Mouse (Mus musculus): ENCODE measurements around the gene Rpl38. TPM values are rescaled to one million over a fixed set of nuclear protein-coding genes. Genes with fewer than 3 reads are reported as not detected.

The Rpl38 gene
- total RNA-seq (2014; rRNA removed; ENCODE audit: low replicate concordance) (331 and 650 TPM in 2 replicates), polyA plus RNA-seq (2015; fragmentation: Nextera tagmentation; extraction: Ambion mirVana) (773 and 797 TPM in 2 replicates)

GRCm38 (mm10) chr11:114668301-114668710 lies at the start of gene Rpl38:
Gene Rpl38, plus strand, starts transcription at chr11:114668524.
- TF ChIP-seq EP300 (IDR thresholded peaks at IDR 0.05; ENCODE audit: low read depth) (peak; percentile 54; the same call in 1 of the 2 replicates), CTCF (IDR thresholded peaks at IDR 0.05; ENCODE audit: low read depth) (peak; percentile 91)
- WGBS: 1% methylated on average over 18 of the region's 21 CpGs
- Histone ChIP-seq H3K27ac (ENCODE audit: low read depth) (peak within 1 kb of the TSS; percentile 95), H3K4me3 (ENCODE audit: low read depth, low read length) (peak within 1 kb of the TSS; percentile 89), H3K27me3 (ENCODE audit: control insufficient read depth, insufficient read depth, low read length) (peaks cover 8% of the 10 kb centered on the region; the same call in 1 of the 2 replicates), H3K4me1 (ENCODE audit: control insufficient read depth, insufficient read depth) (peaks cover 18% of the 10 kb centered on the region), H3K36me3 (replicated peaks; ENCODE audit: control insufficient read depth, insufficient read depth, low read length) (peaks cover 30% of the 10 kb centered on the region), H3K9me3 (replicated peaks; ENCODE audit: control insufficient read depth, low read length) (no peaks in the 10 kb centered on the region), H3K9ac (replicated peaks; ENCODE audit: low read depth, low read length) (peak within 1 kb of the TSS; percentile 90), H3K4me2 (ENCODE audit: low read depth, low read length) (peak within 1 kb of the TSS; percentile 91)
- peak; percentile 96 for DNase-seq (ENCODE audit: low spot score)
- ATAC-seq (ENCODE audit: insufficient read depth, low read depth): peak; percentile 87

- 41% methylated on average over 17 of the region's 17 CpGs for WGBS
- Histone ChIP-seq H3K9ac (replicated peaks; ENCODE audit: low read depth, low read length) (no peak overlapping the region), H3K9me3 (replicated peaks; ENCODE audit: control insufficient read depth, low read length) (no peaks in the 10 kb centered on the region), H3K4me1 (ENCODE audit: control insufficient read depth, insufficient read depth) (no peaks in the 10 kb centered on the region), H3K4me2 (ENCODE audit: low read depth, low read length) (no peak overlapping the region), H3K4me3 (ENCODE audit: low read depth, low read length) (no peak overlapping the region), H3K27me3 (ENCODE audit: control insufficient read depth, insufficient read depth, low read length) (no peaks in the 10 kb centered on the region), H3K36me3 (replicated peaks; ENCODE audit: control insufficient read depth, insufficient read depth, low read length) (no peaks in the 10 kb centered on the region), H3K27ac (ENCODE audit: low read depth) (no peak overlapping the region)
- ATAC-seq (ENCODE audit: insufficient read depth, low read depth) (no peak), DNase-seq (ENCODE audit: low spot score) (no peak)
- no peak for TF ChIP-seq CTCF (IDR thresholded peaks at IDR 0.05; ENCODE audit: low read depth)
- no peak for TF ChIP-seq EP300 (IDR thresholded peaks at IDR 0.05; ENCODE audit: low read depth)
Measured at GRCm38 (mm10) chr11:114618697-114619417, 49.5 kb upstream of the Rpl38 start.

- no peak overlapping the region for H3K27ac ChIP-seq (ENCODE audit: low read depth)
- H3K4me1 ChIP-seq (ENCODE audit: control insufficient read depth, insufficient read depth): no peaks in the 10 kb centered on the region
- H3K9me3 ChIP-seq (replicated peaks; ENCODE audit: control insufficient read depth, low read length): 0 out of 2 replicates have a peak, but pooled peaks cover 7% of the 10 kb centered on the region
- DNase-seq (ENCODE audit: low spot score): no peak
- H3K36me3 ChIP-seq (replicated peaks; ENCODE audit: control insufficient read depth, insufficient read depth, low read length): no peaks in the 10 kb centered on the region
- TF ChIP-seq CTCF (IDR thresholded peaks at IDR 0.05; ENCODE audit: low read depth): no peak
- TF ChIP-seq EP300 (IDR thresholded peaks at IDR 0.05; ENCODE audit: low read depth): no peak
- WGBS: 81% methylated on average over 13 of the region's 13 CpGs
- H3K9ac ChIP-seq (replicated peaks; ENCODE audit: low read depth, low read length): no peak overlapping the region
- H3K4me2 ChIP-seq (ENCODE audit: low read depth, low read length): no peak overlapping the region
- no peak for ATAC-seq (ENCODE audit: insufficient read depth, low read depth)
- H3K27me3 ChIP-seq (ENCODE audit: control insufficient read depth, insufficient read depth, low read length): no peaks in the 10 kb centered on the region
- no peak overlapping the region for H3K4me3 ChIP-seq (ENCODE audit: low read depth, low read length)
Measured at GRCm38 (mm10) chr11:114626071-114626690, 42.1 kb upstream of the Rpl38 start.

- 0 out of 2 replicates have a peak, but pooled peaks cover 7% of the 10 kb centered on the region for H3K9me3 ChIP-seq (replicated peaks; ENCODE audit: control insufficient read depth, low read length)
- DNase-seq (ENCODE audit: low spot score): no peak
- H3K4me2 ChIP-seq (ENCODE audit: low read depth, low read length): no peak overlapping the region
- H3K4me3 ChIP-seq (ENCODE audit: low read depth, low read length): no peak overlapping the region
- ATAC-seq (ENCODE audit: insufficient read depth, low read depth): no peak
- TF ChIP-seq EP300 (IDR thresholded peaks at IDR 0.05; ENCODE audit: low read depth) (no peak), CTCF (IDR thresholded peaks at IDR 0.05; ENCODE audit: low read depth) (no peak)
- no peak overlapping the region for H3K9ac ChIP-seq (replicated peaks; ENCODE audit: low read depth, low read length)
- no peaks in the 10 kb centered on the region for H3K4me1 ChIP-seq (ENCODE audit: control insufficient read depth, insufficient read depth)
- no peaks in the 10 kb centered on the region for H3K36me3 ChIP-seq (replicated peaks; ENCODE audit: control insufficient read depth, insufficient read depth, low read length)
- H3K27ac ChIP-seq (ENCODE audit: low read depth): no peak overlapping the region
- 39% methylated on average over 5 of the region's 6 CpGs for WGBS
- H3K27me3 ChIP-seq (ENCODE audit: control insufficient read depth, insufficient read depth, low read length): no peaks in the 10 kb centered on the region
Measured at GRCm38 (mm10) chr11:114627036-114627435, 41.3 kb upstream of the Rpl38 start.

GRCm38 (mm10) chr11:114628032-114628431 lies 40.3 kb upstream of the Rpl38 start:
- WGBS: 72% methylated on average over 12 of the region's 12 CpGs
- Histone ChIP-seq H3K36me3 (replicated peaks; ENCODE audit: control insufficient read depth, insufficient read depth, low read length) (no peaks in the 10 kb centered on the region), H3K4me3 (ENCODE audit: low read depth, low read length) (no peak overlapping the region), H3K9me3 (replicated peaks; ENCODE audit: control insufficient read depth, low read length) (0 out of 2 replicates have a peak, but pooled peaks cover 7% of the 10 kb centered on the region), H3K27me3 (ENCODE audit: control insufficient read depth, insufficient read depth, low read length) (no peaks in the 10 kb centered on the region), H3K27ac (ENCODE audit: low read depth) (no peak overlapping the region), H3K4me1 (ENCODE audit: control insufficient read depth, insufficient read depth) (no peaks in the 10 kb centered on the region), H3K9ac (replicated peaks; ENCODE audit: low read depth, low read length) (no peak overlapping the region), H3K4me2 (ENCODE audit: low read depth, low read length) (no peak overlapping the region)
- ATAC-seq (ENCODE audit: insufficient read depth, low read depth) (no peak), DNase-seq (ENCODE audit: low spot score) (no peak)
- TF ChIP-seq EP300 (IDR thresholded peaks at IDR 0.05; ENCODE audit: low read depth): no peak
- 0 out of 2 replicates have a peak, but pooled peaks have one; percentile 21 for TF ChIP-seq CTCF (IDR thresholded peaks at IDR 0.05; ENCODE audit: low read depth)

All from heart, postnatal 0 days (tissue).